Mouse (Mus musculus): ENCODE measurements around the gene Pramel7. TPM values are rescaled to one million over a fixed set of nuclear protein-coding genes. Genes with fewer than 3 reads are reported as not detected.

Gene Pramel7
- total RNA-seq (2023), result not detected

DNA sequence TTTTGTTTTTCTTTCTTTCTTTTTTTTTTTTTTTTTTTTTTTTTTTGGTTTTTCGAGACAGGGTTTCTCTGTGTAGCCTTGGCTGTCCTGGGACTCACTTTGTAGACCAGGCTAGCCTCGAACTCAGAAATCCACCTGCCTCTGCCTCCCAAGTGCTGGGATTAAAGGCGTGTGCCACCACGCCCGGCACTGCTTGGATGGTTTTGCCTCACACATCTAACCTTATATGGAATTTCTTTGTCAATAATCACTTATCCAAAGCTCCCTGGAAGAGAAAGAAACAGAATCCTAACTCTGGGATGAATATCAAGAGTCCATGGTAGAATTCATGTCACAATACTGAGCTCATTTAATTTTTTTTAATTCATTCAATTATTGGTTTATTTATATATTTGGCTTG, at the start of gene Pramel7:
Gene Pramel7 (minus strand): TSS at position 101 of the 400 bp plus-strand sequence.

GRCm38 (mm10) chr2:87545442-87545841, 48.5 kb upstream of the Pramel7 start, which contains the start of gene Olfr1128:
Olfr1128 (minus strand) TSS chr2:87545542.

DNA sequence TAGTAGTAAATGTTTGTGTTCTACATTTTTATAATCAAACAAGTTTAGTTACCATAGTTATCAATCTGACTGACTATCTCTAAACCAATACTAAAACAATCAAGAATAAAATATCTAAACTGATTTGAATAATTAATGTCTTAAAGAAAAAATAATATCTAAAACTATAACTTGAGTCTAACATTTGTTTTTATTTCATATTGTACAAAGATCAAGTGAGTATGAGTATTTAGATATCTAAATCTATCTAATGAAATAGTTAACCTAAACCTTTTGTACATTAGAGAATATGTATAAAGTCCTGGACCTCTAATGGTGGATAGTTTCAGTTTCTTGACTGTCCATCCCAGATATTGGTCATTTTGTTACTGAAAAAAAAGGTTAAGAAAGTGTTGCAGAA, 34.6 kb upstream of the Pramel7 start, which contains the start of gene Olfr153:
Gene Olfr153 (plus strand): TSS at position 301 of the 400 bp plus-strand sequence.

DNA sequence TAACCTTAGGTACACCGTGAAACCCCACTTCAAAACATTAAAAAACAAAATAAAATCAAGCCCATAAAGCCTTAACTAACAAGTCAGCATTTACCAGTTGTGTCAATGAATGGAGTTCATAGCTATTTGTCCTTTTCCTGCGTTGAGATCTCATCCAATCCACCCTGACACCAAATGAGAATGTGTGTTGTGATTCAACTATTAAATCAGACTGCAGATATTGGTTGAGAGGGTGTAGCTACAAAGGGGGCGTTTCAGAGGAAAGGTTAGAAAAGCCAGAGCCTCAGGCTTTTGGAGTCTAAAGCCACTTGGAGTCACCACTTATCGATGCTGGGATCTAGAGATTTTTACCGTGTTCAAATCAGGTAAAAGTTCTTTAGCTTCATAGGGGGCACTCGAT, 9.4 kb upstream of the Pramel7 start, which contains the start of gene Pramel6:
Gene Pramel6 (plus strand): TSS at position 301 of the 400 bp plus-strand sequence.

GRCm38 (mm10) chr2:87453662-87454061, 43.2 kb downstream of the Pramel7 start, which contains the start of gene Olfr1126:
Olfr1126 (plus strand) TSS chr2:87453962.

Other genes starting within 250 kb of the Pramel7 start
- not detected for gene Olfr1115, start 249.1 kb downstream of the Pramel7 start, total RNA-seq (2023)
- not detected for gene Olfr1116, start 229.6 kb downstream of the Pramel7 start, total RNA-seq (2023)
- not detected for gene Olfr1118, start 189.5 kb downstream of the Pramel7 start, total RNA-seq (2023)
- gene Olfr1120, start 142.3 kb downstream of the Pramel7 start, total RNA-seq (2023), result not detected
- not detected for gene Olfr1121, start 127.2 kb downstream of the Pramel7 start, total RNA-seq (2023)
- gene Olfr1122, start 111.2 kb downstream of the Pramel7 start, total RNA-seq (2023), result under 1 TPM in 1 of 2 experiments, not detected in 1; 0.29 TPM
- not detected for gene Olfr1123, start 80.5 kb downstream of the Pramel7 start, total RNA-seq (2023)
- not detected for gene Olfr1124, start 66.8 kb downstream of the Pramel7 start, total RNA-seq (2023)
- gene Olfr1126, start 43.1 kb downstream of the Pramel7 start, total RNA-seq (2023), result not detected
- gene Pramel6, start 9.5 kb upstream of the Pramel7 start, total RNA-seq (2023), result not detected
- not detected for gene Olfr153, start 34.7 kb upstream of the Pramel7 start, total RNA-seq (2023)
- gene Olfr1128, start 48.4 kb upstream of the Pramel7 start, total RNA-seq (2023), result not detected
- gene Olfr1129, start 76.8 kb upstream of the Pramel7 start, total RNA-seq (2023), result not detected
- gene Olfr1130, start 109.1 kb upstream of the Pramel7 start, total RNA-seq (2023), result not detected
- gene Olfr1131, start 130.0 kb upstream of the Pramel7 start, total RNA-seq (2023), result not detected
- not detected for gene Olfr1132, start 140.4 kb upstream of the Pramel7 start, total RNA-seq (2023)
- not detected for gene Olfr1133, start 150.3 kb upstream of the Pramel7 start, total RNA-seq (2023)
- gene Olfr1134, start 161.4 kb upstream of the Pramel7 start, total RNA-seq (2023), result not detected
- gene Olfr1135, start 176.6 kb upstream of the Pramel7 start, total RNA-seq (2023), result not detected
- not detected for gene Olfr1136, start 196.9 kb upstream of the Pramel7 start, total RNA-seq (2023)
- not detected for gene Olfr1137, start 216.1 kb upstream of the Pramel7 start, total RNA-seq (2023)
- gene Olfr1138, start 242.9 kb upstream of the Pramel7 start, total RNA-seq (2023), result not detected
- not detected for gene Olfr1140, start 246.7 kb upstream of the Pramel7 start, total RNA-seq (2023)